Mouse (Mus musculus) embryonic facial prominence, embryonic 15.5 days (tissue): Measurements from ENCODE around the gene Mettl24. TPM values are rescaled to one million over a fixed set of nuclear protein-coding genes. Genes with fewer than 3 reads are reported as not detected.

Experiments used
- ATAC-seq: fragments of 200-750 bp; cut with Nextera tagmentation; 2 replicates; pipeline ENCODE4 v1.8.0; 2017; ENCODE audit warnings: low read depth, moderate TSS enrichment; ENCODE audit not compliant: insufficient number of reproducible peaks, low FRiP score, low TSS enrichment
- H3K27ac ChIP-seq: fragments of 300-500 bp; sonication (generic); replicated peaks from 2 replicates; pipeline ENCODE4 v1.5.1; 2015; ENCODE audit warnings: mild to moderate bottlenecking, inconsistent platforms
- H3K27me3 ChIP-seq: fragments of 300-500 bp; sonication (generic); 2 replicates; pipeline ENCODE4 v1.6.1; 2015; ENCODE audit warnings: inconsistent platforms
- H3K36me3 ChIP-seq: fragments of 300-500 bp; sonication (generic); 2 replicates; pipeline ENCODE4 v1.6.1; 2015; ENCODE audit warnings: mild to moderate bottlenecking, inconsistent platforms
- H3K4me1 ChIP-seq: fragments of 300-500 bp; sonication (generic); 2 replicates; pipeline ENCODE4 v1.6.1; 2015; ENCODE audit warnings: inconsistent platforms
- H3K4me2 ChIP-seq: fragments of 300-500 bp; sonication (generic); replicated peaks from 2 replicates; pipeline ENCODE4 v1.6.1; 2015; ENCODE audit warnings: mild to moderate bottlenecking, inconsistent platforms
- H3K4me3 ChIP-seq: fragments of 300-500 bp; sonication (generic); replicated peaks from 2 replicates; pipeline ENCODE4 v1.5.1; 2015; ENCODE audit warnings: mild to moderate bottlenecking, inconsistent platforms
- H3K9ac ChIP-seq: fragments of 300-500 bp; sonication (generic); 2 replicates; pipeline ENCODE4 v1.6.1; 2015; ENCODE audit warnings: inconsistent platforms
- H3K9me3 ChIP-seq: fragments of 300-500 bp; sonication (generic); replicated peaks from 2 replicates; pipeline ENCODE4 v1.6.1; 2016; ENCODE audit warnings: inconsistent platforms
- WGBS: fragments of 180-500 bp; shearing (Covaris S2); methylation state at CpG from one replicate; pipeline ENCODE4 v1.1.7; 2015; 5-methylcytosine and 5-hydroxymethylcytosine counted together
- polyA plus RNA-seq: library from polyadenylated mRNA; unstranded; fragments of >200 nt; fragmentation: Nextera tagmentation; extraction: Ambion mirVana; gene quantifications from 2 replicates; pipeline ENCODE4 v1.2.1, GENCODE M21; 2015

Mettl24 gene
- polyA plus RNA-seq, 1 experiment from 2014 or later: 2.6 TPM

- Histone ChIP-seq H3K4me2 (no peak overlapping the region), H3K4me1 (no peaks in the 10 kb centered on the region), H3K4me3 (no peak overlapping the region), H3K36me3 (peaks cover 27% of the 10 kb centered on the region), H3K27me3 (no peaks in the 10 kb centered on the region), H3K9me3 (no peaks in the 10 kb centered on the region), H3K27ac (no peak overlapping the region), H3K9ac (no peak overlapping the region)
- ATAC-seq: no peak
Observed at GRCm38 (mm10) chr10:40851138-40851537, 168.1 kb downstream of the Mettl24 start.

GRCm38 (mm10) chr10:40855616-40856015, 172.5 kb downstream of the Mettl24 start:
- WGBS: 45% methylated on average over 2 of the region's 2 CpGs
- H3K4me3 ChIP-seq: no peak overlapping the region
- H3K27me3 ChIP-seq: no peaks in the 10 kb centered on the region
- H3K4me1 ChIP-seq: no peaks in the 10 kb centered on the region
- no peak for ATAC-seq
- H3K27ac ChIP-seq: no peak overlapping the region
- H3K36me3 ChIP-seq: no peaks in the 10 kb centered on the region
- H3K4me2 ChIP-seq: no peak overlapping the region
- H3K9ac ChIP-seq: no peak overlapping the region
- no peaks in the 10 kb centered on the region for H3K9me3 ChIP-seq

GRCm38 (mm10) chr10:40856703-40857102, 173.6 kb downstream of the Mettl24 start:
- Histone ChIP-seq H3K4me2 (no peak overlapping the region), H3K9ac (no peak overlapping the region), H3K27me3 (no peaks in the 10 kb centered on the region), H3K4me1 (no peaks in the 10 kb centered on the region), H3K9me3 (no peaks in the 10 kb centered on the region), H3K36me3 (no peaks in the 10 kb centered on the region), H3K4me3 (no peak overlapping the region), H3K27ac (no peak overlapping the region)
- WGBS: 77% methylated on average over 7 of the region's 7 CpGs
- no peak for ATAC-seq

- 78% methylated on average over 8 of the region's 8 CpGs for WGBS
- no peak for ATAC-seq
- Histone ChIP-seq H3K4me1 (no peaks in the 10 kb centered on the region), H3K27ac (no peak overlapping the region), H3K27me3 (no peaks in the 10 kb centered on the region), H3K9me3 (no peaks in the 10 kb centered on the region), H3K36me3 (no peaks in the 10 kb centered on the region), H3K4me2 (no peak overlapping the region), H3K9ac (no peak overlapping the region), H3K4me3 (no peak overlapping the region)
Observed at GRCm38 (mm10) chr10:40857599-40857998, 174.5 kb downstream of the Mettl24 start.

Other genes starting within 250 kb of the Mettl24 start
- gene Slc22a16, start 112.9 kb upstream of the Mettl24 start, polyA plus RNA-seq: not detected in 2 replicates
- gene Ddo, start 53.3 kb upstream of the Mettl24 start, polyA plus RNA-seq: 1.1 and 2.8 TPM in 2 replicates
- gene Cdc40, start 200.0 kb downstream of the Mettl24 start, polyA plus RNA-seq: 30.7 and 32.8 TPM in 2 replicates
- 15.9 and 21.0 TPM in 2 replicates for gene Wasf1, start 200.2 kb downstream of the Mettl24 start, polyA plus RNA-seq